Mouse (Mus musculus) CD4-positive, CD25-positive, alpha-beta regulatory T cell, adult 2 months (primary cell): ENCODE measurements at regions not wholly inside any gene's neighbourhood (a gene's known extent, or its start where the extent isn't known, plus 50 kb on each side); places are given as distances from the start of the nearest gene placed in this dataset.

Source experiments
- DNase-seq: peaks from one replicate; pipeline ENCODE4 v3.0.0-alpha.2; 2012; ENCODE audit warnings: low read depth, low spot score

GRCm38 (mm10) chr9:14215961-14216360 is 58.9 kb upstream of the Sesn3 start:
- no peak for DNase-seq

GRCm38 (mm10) chr9:14222936-14223335 is 51.9 kb upstream of the Sesn3 start:
- DNase-seq: no peak
